ENCODE assay signal across 25 mouse cellular contexts in genomic region chr8:85100076-85100665, GRCm38 (mm10). TPM values are rescaled to one million over a fixed set of nuclear protein-coding genes. Genes with fewer than 3 reads are reported as not detected.
DNase-seq lines count a peak whose midpoint lies in the region; ATAC-seq and TF ChIP-seq lines count a peak whose summit lies in the region.
"Had no signal": no experiment of that assay in that cellular context is flagged by ENCODE, and none has a peak within 500 bp of the region (broad histone marks: within the 10 kb centered on the region; RNA-seq: fewer than 3 reads in every experiment).

No protein-coding gene starts in this region.

- no peak overlapping the region for H3K4me3 ChIP-seq in heart, adult 2 months
- no peak overlapping the region for H3K4me3 ChIP-seq in CH12.LX (replicated peaks in 1 of 3; ENCODE audit: low read depth in 2 of 3, low read length in 2 of 3, poor library complexity in 1 of 3)
- no peak overlapping the region for H3K4me3 ChIP-seq in intestine, embryonic 15.5 days (replicated peaks)
- H3K4me3 ChIP-seq: embryonic facial prominence, embryonic 13.5 days; embryonic facial prominence, embryonic 15.5 days; erythroblast, embryonic 14.5 days; forebrain, embryonic 10.5 days; forebrain, embryonic 12.5 days had no signal

- no peak for TF ChIP-seq POLR2A in heart, adult 2 months (IDR thresholded peaks at IDR 0.05; ENCODE audit: insufficient read depth, low read depth, low read length)
- TF ChIP-seq POLR2A in CH12.LX (IDR thresholded peaks at IDR 0.05; ENCODE audit: low read depth, low read length), result no peak

- H3K27me3 ChIP-seq in heart, adult 2 months (ENCODE audit: control insufficient read depth, insufficient read depth, low read length), result no peaks in the 10 kb centered on the region
- no peaks in the 10 kb centered on the region for H3K27me3 ChIP-seq in CH12.LX (replicated peaks)
- no peaks in the 10 kb centered on the region for H3K27me3 ChIP-seq in intestine, embryonic 15.5 days (replicated peaks)
- H3K27me3 ChIP-seq: embryonic facial prominence, embryonic 13.5 days; embryonic facial prominence, embryonic 15.5 days; forebrain, embryonic 12.5 days had no signal

- TF ChIP-seq EP300 in heart, adult 2 months (IDR thresholded peaks at IDR 0.05; ENCODE audit: insufficient read depth, low read depth, low read length), result no peak
- no peak for TF ChIP-seq EP300 in CH12.LX (IDR thresholded peaks at IDR 0.05; ENCODE audit: low read length)

- no peak for ATAC-seq in intestine, embryonic 15.5 days
- ATAC-seq: CD4-positive, CD25-positive, alpha-beta regulatory T cell, adult 4 months; forebrain, embryonic 14.5 days; forebrain, embryonic 16.5 days had no signal

- peaks cover 2% of the 10 kb centered on the region for H3K9me3 ChIP-seq in CH12.LX (replicated peaks; ENCODE audit: low read length)
- H3K9me3 ChIP-seq in intestine, embryonic 15.5 days, result no peaks in the 10 kb centered on the region
- H3K9me3 ChIP-seq: embryonic facial prominence, embryonic 13.5 days; embryonic facial prominence, embryonic 15.5 days; forebrain, embryonic 12.5 days had no signal

- H3K36me3 ChIP-seq in heart, adult 2 months (ENCODE audit: control insufficient read depth, insufficient read depth, low read length), result no peaks in the 10 kb centered on the region
- H3K36me3 ChIP-seq in CH12.LX (replicated peaks in 1 of 2; ENCODE audit: control insufficient read depth in 1 of 2, insufficient read depth in 1 of 2, low read length in 1 of 2), result peaks cover 35 to 44% of the 10 kb centered on the region in 2 experiments
- peaks cover 19% of the 10 kb centered on the region for H3K36me3 ChIP-seq in intestine, embryonic 15.5 days

- no peaks in the 10 kb centered on the region for H3K4me1 ChIP-seq in heart, adult 2 months (ENCODE audit: control insufficient read depth, insufficient read depth, low read length)
- H3K4me1 ChIP-seq in CH12.LX (ENCODE audit: control insufficient read depth in 1 of 2, insufficient read depth in 2 of 2), result peaks cover 4 to 18% of the 10 kb centered on the region in 2 experiments
- no peaks in the 10 kb centered on the region for H3K4me1 ChIP-seq in intestine, embryonic 15.5 days (replicated peaks)
- H3K4me1 ChIP-seq: embryonic facial prominence, embryonic 13.5 days; embryonic facial prominence, embryonic 15.5 days; forebrain, embryonic 10.5 days; forebrain, embryonic 12.5 days had no signal

- WGBS in heart, adult 2 months, result 83% methylated on average over 4 of the region's 4 CpGs
- WGBS in intestine, embryonic 15.5 days, result 85% methylated on average over 4 of the region's 4 CpGs

- H3K79me2 ChIP-seq in heart, adult 2 months (replicated peaks; ENCODE audit: control insufficient read depth, insufficient read depth, low read length), result no peaks in the 10 kb centered on the region
- H3K79me2 ChIP-seq in CH12.LX (replicated peaks; ENCODE audit: control insufficient read depth, extremely low read depth, insufficient read depth, poor library complexity, severe bottlenecking), result no peaks in the 10 kb centered on the region

- no peak overlapping the region for H3K4me2 ChIP-seq in CH12.LX (ENCODE audit: insufficient read depth, low read depth, poor library complexity, severe bottlenecking)
- no peak overlapping the region for H3K4me2 ChIP-seq in intestine, embryonic 15.5 days (replicated peaks)
- H3K4me2 ChIP-seq: embryonic facial prominence, embryonic 13.5 days; embryonic facial prominence, embryonic 15.5 days; forebrain, embryonic 12.5 days had no signal

- in situ Hi-C loops in CH12.LX (cut with MboI; ENCODE audit: low pct_ligation_motif_present, low pct_unique_long_range_greater_than_20kb, low sequenced_read_pairs), result no loop called here

- no peak overlapping the region for H3K27ac ChIP-seq in heart, adult 2 months
- H3K27ac ChIP-seq in CH12.LX (ENCODE audit: insufficient read depth, low read depth), result peak overlapping the region; percentile 32; the same call in 1 of the 2 replicates
- H3K27ac ChIP-seq in intestine, embryonic 15.5 days, result no peak overlapping the region
- H3K27ac ChIP-seq: embryonic facial prominence, embryonic 13.5 days; embryonic facial prominence, embryonic 15.5 days; forebrain, embryonic 10.5 days; forebrain, embryonic 12.5 days had no signal

- no peak for TF ChIP-seq RAD21 in CH12.LX (IDR thresholded peaks at IDR 0.05; ENCODE audit: low read depth, low read length)

- no peak overlapping the region for H3K9ac ChIP-seq in heart, adult 2 months (ENCODE audit: low read depth, low read length)
- H3K9ac ChIP-seq in CH12.LX (ENCODE audit: insufficient read depth, low read depth), result no peak overlapping the region
- H3K9ac ChIP-seq in intestine, embryonic 15.5 days, result no peak overlapping the region
- H3K9ac ChIP-seq: embryonic facial prominence, embryonic 13.5 days; embryonic facial prominence, embryonic 15.5 days; forebrain, embryonic 12.5 days had no signal

- dilution Hi-C loops in CH12.LX (cut with MboI; ENCODE audit: extremely low pct_ligation_motif_present, extremely low pct_unique_long_range_greater_than_20kb, low sequenced_read_pairs), result no loop called here

- DNase-seq in heart, adult 11 months, result peak; percentile 71
- no peak for DNase-seq in heart, adult 2 months
- DNase-seq in CH12.LX (ENCODE audit: extremely low read depth) (no peak), MEL-GATA-1-ER (ENCODE audit: extremely low read depth, low read depth) (peak; percentile 72)
- DNase-seq in cerebellum, adult 9-11 months, result no peak
- DNase-seq: adrenal gland, adult 2 months; adrenal gland, postnatal 10 days; adrenal gland, postnatal 25 days; B cell, adult 2 months; cerebellum, adult 11 months; cerebellum, adult 18-20 months; cerebellum, adult 8-10 months; cerebellum, postnatal 14 days; cerebellum, postnatal 36 days; embryo, embryonic 11 days had no signal

- intact Hi-C loops in heart, adult 2 months (cut with DNase I), result no loop called here

- TF ChIP-seq CTCF in heart, adult 2 months (IDR thresholded peaks at IDR 0.05), result no peak
- TF ChIP-seq CTCF in CH12.LX (conservative IDR thresholded peaks at IDR 0.05 in 1 of 2, IDR thresholded peaks at IDR 0.05 in 1 of 2; ENCODE audit: low read depth in 2 of 2, low read length in 2 of 2), result no peak

TF ChIP-seq in CH12.LX, 34 proteins besides CTCF, POLR2A, EP300 and RAD21:
- TF ChIP-seq MAFK (IDR thresholded peaks at IDR 0.05; ENCODE audit: insufficient replicate concordance, low read length) (no peak), NELFE (IDR thresholded peaks at IDR 0.05; ENCODE audit: low read depth, low read length) (no peak), JUN (IDR thresholded peaks at IDR 0.05; ENCODE audit: insufficient read depth, low read depth, low read length) (no peak), SMC3 (IDR thresholded peaks at IDR 0.05; ENCODE audit: low read depth, low read length) (no peak), MYC (IDR thresholded peaks at IDR 0.05; ENCODE audit: low read depth, low read length) (no peak), KAT2A (IDR thresholded peaks at IDR 0.05; ENCODE audit: insufficient replicate concordance, low read length) (no peak), NRF1 (IDR thresholded peaks at IDR 0.05; ENCODE audit: low read depth, low read length) (no peak), ETS1 (conservative IDR thresholded peaks at IDR 0.05; ENCODE audit: low read depth, low read length) (no peak), JUND (conservative IDR thresholded peaks at IDR 0.05; ENCODE audit: low read depth, low read length) (no peak), ZMIZ1 (IDR thresholded peaks at IDR 0.05; ENCODE audit: low read depth, low read length) (no peak)

RNA-seq across cellular contexts. Expression of gene Man2b1, which starts 17.1 kb away (rescaled TPM):
- total RNA-seq in heart, adult 2 months (2021), result 10 to 100 TPM; 25.4 to 26.8 TPM
- 37.3 and 42.3 TPM in 2 replicates for polyA plus RNA-seq in heart, adult 2 months (2012; rRNA removed)
- total RNA-seq in CH12.LX (2012; rRNA removed) (45.6 and 47.9 TPM in 2 replicates), CH12.LX (2014; rRNA removed) (29.1 and 29.7 TPM in 2 replicates)
- polyA plus RNA-seq in CH12.LX (2012; ENCODE audit: insufficient read length, low read depth), result 36.8 and 40.7 TPM in 2 replicates
- polyA plus RNA-seq in intestine, embryonic 15.5 days (2015; fragmentation: Nextera tagmentation; extraction: Ambion mirVana), result 55.4 and 55.7 TPM in 2 replicates

RNA-seq across cellular contexts. Expression of gene Wdr83, which starts 19.1 kb away (rescaled TPM):
- 10 to 100 TPM; 29.4 to 30.2 TPM for total RNA-seq in heart, adult 2 months (2021)
- polyA plus RNA-seq in heart, adult 2 months (2012; rRNA removed), result 39.2 and 44.2 TPM in 2 replicates
- total RNA-seq in CH12.LX (2012; rRNA removed) (24.6 and 25.8 TPM in 2 replicates), CH12.LX (2014; rRNA removed) (4.8 and 5.5 TPM in 2 replicates)
- polyA plus RNA-seq in CH12.LX (2012; ENCODE audit: insufficient read length, low read depth), result 34.4 and 35.6 TPM in 2 replicates
- polyA plus RNA-seq in intestine, embryonic 15.5 days (2015; fragmentation: Nextera tagmentation; extraction: Ambion mirVana), result 35.7 and 42.9 TPM in 2 replicates

RNA-seq across cellular contexts. Expression of gene Wdr83os, which starts 19.6 kb away (rescaled TPM):
- 10 to 100 TPM; 39.0 to 41.4 TPM for total RNA-seq in heart, adult 2 months (2021)
- 99.3 and 108 TPM in 2 replicates for polyA plus RNA-seq in heart, adult 2 months (2012; rRNA removed)
- total RNA-seq in CH12.LX (2012; rRNA removed), result 34.3 and 40.9 TPM in 2 replicates
- total RNA-seq in CH12.LX (2014; rRNA removed), result 38.5 and 43.5 TPM in 2 replicates
- polyA plus RNA-seq in CH12.LX (2012; ENCODE audit: insufficient read length, low read depth), result 98.3 and 103 TPM in 2 replicates
- 133 and 151 TPM in 2 replicates for polyA plus RNA-seq in intestine, embryonic 15.5 days (2015; fragmentation: Nextera tagmentation; extraction: Ambion mirVana)

RNA-seq across cellular contexts. Expression of gene Zfp791, which starts 22.7 kb away (rescaled TPM):
- total RNA-seq in heart, adult 2 months (2021), result 1 to 10 TPM; 1.6 to 2.6 TPM
- 1.00 and 1.2 TPM in 2 replicates for polyA plus RNA-seq in heart, adult 2 months (2012; rRNA removed)
- total RNA-seq in CH12.LX (2012; rRNA removed) (0.98 and 1.3 TPM in 2 replicates), CH12.LX (2014; rRNA removed) (0.72 and 1.1 TPM in 2 replicates)
- 0.81 and 1.3 TPM in 2 replicates for polyA plus RNA-seq in CH12.LX (2012; ENCODE audit: insufficient read length, low read depth)
- 2.7 TPM in 2 replicates for polyA plus RNA-seq in intestine, embryonic 15.5 days (2015; fragmentation: Nextera tagmentation; extraction: Ambion mirVana)
- total RNA-seq: common myeloid progenitor, adult 5-6 weeks had no signal
- polyA plus RNA-seq: CD4-positive, CD25-positive, alpha-beta regulatory T cell, adult 4 months had no signal

RNA-seq across cellular contexts. Expression of gene Dhps, which starts 28.6 kb away (rescaled TPM):
- 10 to 100 TPM; 26.1 to 29.4 TPM for total RNA-seq in heart, adult 2 months (2021)
- polyA plus RNA-seq in heart, adult 2 months (2012; rRNA removed), result 31.5 and 33.2 TPM in 2 replicates
- 44.7 and 66.4 TPM in 2 replicates for total RNA-seq in CH12.LX (2012; rRNA removed)
- 60.1 and 64.6 TPM in 2 replicates for total RNA-seq in CH12.LX (2014; rRNA removed)
- polyA plus RNA-seq in CH12.LX (2012; ENCODE audit: insufficient read length, low read depth), result 77.3 and 88.5 TPM in 2 replicates
- 56.6 and 57.5 TPM in 2 replicates for polyA plus RNA-seq in intestine, embryonic 15.5 days (2015; fragmentation: Nextera tagmentation; extraction: Ambion mirVana)

Comparison
In these comparisons a context has a peak if more than half of its experiments do, and no peak if none do; other contexts are left out.
1. DNase-seq: peak in heart, adult 11 months (single experiment) and MEL-GATA-1-ER (single experiment); none in heart, adult 2 months (0 of 2), CH12.LX (single experiment) and cerebellum, adult 9-11 months (single experiment).